Mouse (Mus musculus): ENCODE data around the gene Atg10.
"Not testable (repeated sequence)": the region's sequence is repeated elsewhere in the genome, so short reads cannot be mapped to it uniquely, and the experiment has no call there.

Atg10 gene

GRCm38 (mm10) chr13:90929847-90930246 is 293.9 kb downstream of the Atg10 start:
- DNase-seq = peak; percentile 78 to 92

DNA sequence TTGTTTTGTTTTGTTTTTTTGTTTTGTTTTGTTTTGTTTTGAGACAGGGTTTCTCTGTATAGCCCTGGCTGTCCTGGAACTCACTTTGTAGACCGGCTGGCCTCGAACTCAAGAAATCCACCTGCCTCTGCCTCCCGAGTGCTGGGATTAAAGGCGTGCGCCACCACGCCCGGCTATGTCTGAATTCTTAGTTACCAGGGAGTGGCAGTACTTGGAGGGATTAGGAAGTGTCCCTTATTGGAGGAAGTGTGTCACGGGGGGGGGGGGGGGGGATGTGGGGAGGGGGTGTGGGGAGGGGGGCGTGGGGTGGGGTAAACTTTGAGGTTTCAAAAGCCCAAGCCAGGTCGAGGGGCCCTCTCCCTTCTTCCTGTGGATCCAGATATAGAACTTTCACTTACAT is 295.5 kb downstream of the Atg10 start:
- DNase-seq = not testable (repeated sequence)

DNA sequence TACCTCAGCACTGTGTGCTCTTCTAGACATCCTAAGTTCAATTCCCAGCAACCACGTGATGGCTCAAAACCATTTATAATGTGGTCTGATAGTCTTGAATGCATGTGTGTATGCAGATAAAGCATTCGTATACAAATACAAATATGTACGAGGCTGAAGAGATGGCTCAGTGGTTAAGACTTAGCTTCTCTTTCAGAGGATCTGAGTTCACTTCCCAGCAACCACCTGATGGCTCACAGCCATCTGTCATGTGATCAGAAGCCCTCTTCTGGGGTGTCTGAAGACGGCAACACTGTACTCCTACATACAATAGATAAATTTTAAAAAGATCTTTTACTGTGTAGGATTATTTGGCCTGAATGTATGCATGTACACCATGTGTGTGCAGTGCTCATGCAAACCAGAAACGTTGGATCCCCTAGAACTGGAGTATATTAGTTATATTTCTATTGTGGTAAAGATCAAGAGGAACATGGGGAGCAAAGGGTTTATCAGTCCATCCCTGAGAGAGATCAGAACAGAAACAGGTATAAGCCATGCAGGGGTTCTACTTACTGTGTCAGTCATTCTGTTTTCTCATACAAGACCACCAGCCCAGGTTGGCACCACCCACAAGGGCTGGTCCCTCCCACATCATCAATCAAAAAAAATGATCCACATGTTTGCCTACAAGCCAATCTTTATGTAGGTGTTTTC is 296.7 kb downstream of the Atg10 start:
- DNase-seq = no peak

DNA sequence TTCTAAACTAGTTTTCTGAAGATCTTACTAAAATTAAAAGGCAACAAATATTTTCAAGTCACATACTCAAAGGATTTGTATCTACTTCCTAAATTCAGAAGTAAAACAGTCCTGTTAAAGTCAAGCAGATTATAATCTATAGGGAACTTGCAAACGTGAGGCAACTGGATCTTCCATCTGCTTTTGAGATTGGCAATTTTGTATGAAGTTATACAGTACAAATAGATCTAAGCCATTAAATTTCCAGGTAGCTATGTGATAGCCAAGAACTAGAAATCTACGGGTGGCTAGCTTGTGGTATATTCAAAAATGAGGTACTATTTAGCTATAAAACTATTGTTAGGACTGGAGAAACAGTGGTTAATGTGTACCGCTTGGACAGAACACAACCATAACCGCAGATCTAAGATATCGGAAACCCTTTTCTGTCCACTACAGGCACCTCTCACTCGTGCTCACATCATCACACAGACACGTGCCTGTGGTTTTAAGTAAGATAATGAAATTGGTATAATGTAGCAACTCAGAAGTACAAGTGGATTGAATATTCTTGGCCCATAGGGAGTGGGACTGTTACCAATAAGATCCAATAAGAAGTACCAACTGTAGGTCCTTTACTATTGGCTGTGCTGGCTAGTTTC is 297.5 kb downstream of the Atg10 start:
- DNase-seq = no peak

- DNase-seq = no peak
Observed at GRCm38 (mm10) chr13:90925191-90925590, 298.6 kb downstream of the Atg10 start.

DNA sequence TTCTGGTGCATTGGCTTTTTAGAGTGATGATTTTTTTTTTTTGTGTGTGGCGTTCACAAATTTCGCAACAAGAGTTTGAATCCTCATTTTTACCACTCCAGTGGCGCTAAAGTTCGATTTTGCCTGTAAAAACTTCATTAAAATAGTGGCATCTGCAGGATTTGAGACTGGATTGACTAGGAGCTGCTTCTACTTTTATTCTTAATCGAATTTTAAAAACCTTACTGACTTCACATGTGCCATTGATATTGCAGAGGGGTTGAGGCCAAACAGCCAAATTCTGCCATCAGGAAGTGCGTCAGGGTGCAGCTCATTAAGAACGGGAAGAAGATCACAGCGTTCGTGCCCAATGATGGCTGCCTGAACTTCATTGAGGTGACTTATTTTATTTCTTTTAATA is 299.7 kb downstream of the Atg10 start:
- DNase-seq = no peak

DNA sequence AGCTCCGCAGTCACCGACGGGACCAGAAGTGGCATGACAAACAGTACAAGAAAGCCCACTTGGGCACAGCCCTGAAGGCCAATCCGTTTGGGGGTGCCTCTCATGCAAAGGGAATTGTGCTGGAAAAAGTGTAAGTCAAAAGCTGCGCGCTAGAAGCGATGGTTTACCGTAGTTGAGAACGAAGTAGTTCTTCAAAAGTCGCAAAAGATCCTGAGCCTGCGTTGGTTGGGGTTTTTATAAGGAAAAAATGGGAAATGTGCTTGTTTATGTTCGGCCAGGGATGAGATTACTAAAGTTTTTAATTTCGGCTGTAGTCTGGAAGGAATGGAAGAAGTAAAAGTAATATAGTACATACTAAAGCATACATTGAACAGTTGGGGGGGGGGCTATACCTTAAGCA is 300.2 kb downstream of the Atg10 start:
- DNase-seq = not testable (repeated sequence)

DNA sequence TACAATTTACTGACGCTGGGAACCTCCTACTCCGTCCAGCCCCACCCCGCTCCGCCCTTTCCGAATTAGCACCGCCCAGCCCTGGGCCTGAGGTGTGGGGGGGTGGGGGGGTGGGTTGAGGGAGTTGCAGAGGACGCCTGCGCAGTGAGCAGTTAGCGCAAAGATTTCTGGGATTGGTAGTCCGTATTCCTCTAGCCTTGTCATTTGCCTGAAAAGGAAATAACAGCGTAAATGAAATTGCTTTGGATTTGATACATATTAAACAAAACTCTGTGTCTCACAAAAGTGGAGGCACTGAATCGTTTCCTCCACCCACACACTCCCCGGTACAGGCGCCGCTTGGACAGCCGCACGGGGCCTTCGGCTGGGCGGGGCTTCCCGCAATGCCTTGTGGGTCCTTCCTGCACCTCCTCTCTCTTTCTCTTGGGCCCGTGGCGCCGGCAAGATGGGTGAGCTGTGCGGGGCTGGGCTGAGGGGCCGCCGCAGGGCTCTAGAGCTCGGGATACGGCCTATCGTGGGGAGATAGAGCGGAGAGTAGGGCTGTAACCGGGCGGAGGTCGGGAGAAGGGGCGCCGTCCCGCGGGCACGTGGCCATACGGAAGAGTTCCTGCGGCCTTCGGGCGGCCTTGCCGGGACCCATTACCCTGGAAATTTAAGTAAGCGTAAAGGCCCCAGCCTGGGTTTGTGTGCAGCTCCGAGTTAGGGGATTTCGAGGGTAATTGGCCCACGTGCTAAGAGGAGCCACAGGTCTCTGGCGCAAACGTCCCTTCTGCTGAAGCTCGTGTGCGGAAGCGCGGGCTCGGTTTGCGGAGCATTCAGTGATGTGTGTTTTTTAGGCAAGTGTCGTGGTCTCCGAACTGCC is 300.8 kb downstream of the Atg10 start, which contains the start of gene Rps23:
Rps23 (plus strand) TSS at position 208 of the 862 bp plus-strand sequence.
- peak; percentile 94 for DNase-seq

GRCm38 (mm10) chr13:90914721-90915120 is 309.0 kb downstream of the Atg10 start:
- DNase-seq = no peak

GRCm38 (mm10) chr13:90913675-90914192 is 310.0 kb downstream of the Atg10 start:
- no peak for DNase-seq

GRCm38 (mm10) chr13:90912760-90913674 is 310.8 kb downstream of the Atg10 start:
- no peak for DNase-seq

DNA sequence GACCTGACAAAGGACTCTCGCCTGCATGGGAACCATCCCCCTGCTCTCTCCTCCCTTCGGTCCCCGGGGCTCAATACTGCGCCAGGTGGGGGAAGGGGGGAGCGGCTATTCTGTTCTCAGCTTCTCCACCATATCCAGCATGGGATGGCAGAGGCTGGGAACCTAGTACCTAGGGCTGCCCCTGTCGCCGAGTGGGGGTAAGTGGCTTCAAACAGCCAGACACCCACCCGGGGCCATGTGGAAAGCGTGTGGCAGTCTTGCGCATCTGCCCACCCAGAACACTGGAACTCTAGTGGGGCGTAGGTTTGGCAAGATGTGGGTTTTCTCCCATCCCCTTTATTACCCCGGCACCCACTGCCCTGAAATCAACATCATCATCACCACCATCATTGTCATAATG is 316.4 kb downstream of the Atg10 start:
- no peak for DNase-seq

DNA sequence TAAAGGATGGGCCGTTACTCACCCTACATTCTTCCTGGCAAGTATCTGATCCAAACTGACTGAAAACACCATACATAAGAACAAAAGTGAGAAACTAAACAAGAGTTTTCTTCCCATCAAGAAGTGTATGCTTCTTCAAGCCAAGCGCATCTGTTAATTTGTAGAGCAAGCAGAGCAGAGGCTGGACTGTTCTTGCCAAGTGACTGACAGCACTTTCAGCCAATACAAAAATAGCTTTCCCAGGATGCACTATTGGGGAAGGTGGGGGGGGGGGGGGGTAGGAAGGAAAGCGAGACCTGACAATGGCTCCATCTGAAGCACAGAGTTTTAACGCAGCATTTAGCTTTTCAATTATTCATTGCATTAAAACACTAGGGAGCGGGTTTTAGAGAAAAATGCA is 318.6 kb downstream of the Atg10 start, which contains the start of gene Atp6ap1l:
Atp6ap1l (minus strand) TSS at position 180 of the 400 bp plus-strand sequence.
- DNase-seq = no peak

DNA sequence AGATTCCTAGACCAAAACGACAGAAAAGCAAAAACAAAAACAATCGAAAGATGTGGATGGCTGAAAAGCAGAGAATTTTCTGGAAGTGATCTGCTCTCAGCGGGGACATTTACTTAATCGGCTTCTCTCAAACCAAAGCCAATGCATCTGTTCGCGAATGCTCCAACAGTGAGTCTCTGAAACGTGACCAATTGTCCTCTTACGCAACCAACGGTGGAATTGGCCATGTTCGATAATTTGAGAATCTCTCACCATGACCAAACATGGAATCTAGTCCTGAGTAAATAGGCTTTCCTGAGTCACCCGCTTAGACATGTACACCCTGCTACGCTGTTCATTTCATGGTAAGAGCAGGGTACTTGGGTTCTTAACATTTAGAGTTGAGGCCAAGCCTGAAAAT is 326.9 kb downstream of the Atg10 start:
- DNase-seq = no peak

- no peak for DNase-seq
Observed at GRCm38 (mm10) chr13:90896098-90896497, 327.7 kb downstream of the Atg10 start.

DNA sequence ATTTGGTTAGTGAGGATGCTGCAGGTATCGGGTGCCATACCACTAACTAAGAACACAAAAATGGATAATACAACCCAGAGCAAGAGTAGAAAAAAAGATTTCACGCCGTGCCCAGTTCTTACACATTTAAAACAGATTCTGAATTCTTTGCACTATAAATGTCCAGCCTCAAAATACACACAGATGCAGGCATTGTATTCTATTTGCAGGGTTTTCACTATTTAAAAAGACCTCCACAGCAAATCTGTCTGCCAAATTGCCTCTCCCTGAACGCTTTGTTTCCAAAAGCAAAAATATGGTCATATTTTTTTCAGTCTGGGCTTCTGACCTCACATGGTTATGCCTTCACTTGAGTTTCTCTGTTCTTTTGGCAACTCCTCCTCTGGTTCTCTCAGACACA is 328.9 kb downstream of the Atg10 start:
- no peak for DNase-seq

- no peak for DNase-seq
Observed at GRCm38 (mm10) chr13:90890111-90890510, 333.7 kb downstream of the Atg10 start.

- peak; percentile 72 to 76 for DNase-seq
Observed at GRCm38 (mm10) chr13:90886568-90886983, 337.2 kb downstream of the Atg10 start.

DNA sequence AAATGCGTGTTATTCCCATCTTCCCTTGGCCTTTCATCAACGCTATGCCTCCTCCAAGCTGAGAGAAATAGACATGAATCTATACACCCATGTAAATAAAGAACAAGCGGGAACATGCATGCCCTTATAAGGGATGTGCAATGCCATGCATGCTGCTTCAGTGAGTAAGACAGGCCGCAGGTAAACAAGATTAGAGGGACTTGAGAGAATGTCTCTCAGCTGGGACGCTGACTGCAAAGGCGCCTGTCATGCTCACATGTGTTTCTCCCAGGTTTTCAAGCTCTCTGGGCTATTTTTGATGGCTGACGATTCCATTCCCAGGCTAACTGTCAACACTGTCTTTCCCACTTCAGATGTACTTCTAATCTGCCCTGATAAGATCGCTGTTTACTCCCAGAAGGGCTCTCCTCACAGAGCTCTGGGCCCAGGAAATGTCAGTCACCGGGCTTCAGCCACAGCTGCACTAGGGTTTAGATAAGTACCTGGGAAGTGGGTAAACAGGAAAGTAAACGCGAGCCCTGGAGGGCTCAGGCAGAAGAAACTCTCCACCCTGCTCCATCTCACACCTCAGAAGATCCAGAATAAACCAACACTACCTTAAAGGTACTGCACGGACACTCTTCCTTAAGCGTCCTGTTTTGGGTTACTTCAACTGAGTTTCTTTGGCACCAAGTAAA is 337.8 kb downstream of the Atg10 start:
- no peak for DNase-seq
